Mouse (Mus musculus): ENCODE measurements at regions not wholly inside any gene's neighbourhood (a gene's known extent, or its start where the extent isn't known, plus 50 kb on each side); places are given as distances from the start of the nearest gene placed in this dataset.

GRCm38 (mm10) chr11:113093895-113094445 is 311.9 kb downstream of the Sox9 start:
- TF ChIP-seq E2F4 (IDR thresholded peaks at IDR 0.05; ENCODE audit: insufficient read depth) = no peak
- no peak for TF ChIP-seq TCF3 (IDR thresholded peaks at IDR 0.05; ENCODE audit: insufficient read length, low read depth)
- TF ChIP-seq POLR2AphosphoS2 (IDR thresholded peaks at IDR 0.05; ENCODE audit: insufficient read length, low read depth) = no peak
- TF ChIP-seq SRF (IDR thresholded peaks at IDR 0.05; ENCODE audit: control insufficient read depth, insufficient read length, low read depth) = no peak
- no peak for TF ChIP-seq REST (IDR thresholded peaks at IDR 0.05; ENCODE audit: insufficient read depth, insufficient read length)
- no peak for TF ChIP-seq MAX (IDR thresholded peaks at IDR 0.05; ENCODE audit: low read depth)
- TF ChIP-seq MYOD1 (IDR thresholded peaks at IDR 0.05; ENCODE audit: control insufficient read depth in 1 of 3, insufficient read length in 2 of 3, low read depth in 2 of 3) = no peak
- no peak for TF ChIP-seq TCF12 (IDR thresholded peaks at IDR 0.05; ENCODE audit: insufficient read depth, poor library complexity, severe bottlenecking)
- no peak for TF ChIP-seq POLR2A (IDR thresholded peaks at IDR 0.05; ENCODE audit: insufficient read length, low read depth)
- TF ChIP-seq USF1 (IDR thresholded peaks at IDR 0.05; ENCODE audit: low read depth) = no peak
- TF ChIP-seq MYOG (IDR thresholded peaks at IDR 0.05; ENCODE audit: control insufficient read depth in 1 of 3, insufficient read depth in 1 of 3, insufficient read length in 2 of 3, low read depth in 2 of 3) = no peak
- TF ChIP-seq CEBPB (IDR thresholded peaks at IDR 0.05; ENCODE audit: insufficient read depth, poor library complexity, severe bottlenecking) = no peak
- Histone ChIP-seq H3K4me3 (no peak overlapping the region), H3K27me3 (ENCODE audit: control insufficient read depth, insufficient read depth, insufficient read length) (no peaks in the 10 kb centered on the region), H3ac (ENCODE audit: control insufficient read depth, insufficient read length) (no peak overlapping the region), H3K79me2 (ENCODE audit: control insufficient read depth, insufficient read depth) (no peaks in the 10 kb centered on the region), H3K36me3 (ENCODE audit: control insufficient read depth, insufficient read depth) (no peaks in the 10 kb centered on the region), H3K4me2 (ENCODE audit: low read depth) (no peak overlapping the region)

- Histone ChIP-seq H3K4me3 (no peak overlapping the region), H3K36me3 (ENCODE audit: control insufficient read depth, insufficient read depth) (no peaks in the 10 kb centered on the region), H3K4me2 (ENCODE audit: low read depth) (no peak overlapping the region), H3K79me2 (ENCODE audit: control insufficient read depth, insufficient read depth) (no peaks in the 10 kb centered on the region), H3K27me3 (ENCODE audit: control insufficient read depth, insufficient read depth, insufficient read length) (no peaks in the 10 kb centered on the region), H3ac (ENCODE audit: control insufficient read depth, insufficient read length) (no peak overlapping the region)
- no peak for TF ChIP-seq TCF12 (IDR thresholded peaks at IDR 0.05; ENCODE audit: insufficient read depth, poor library complexity, severe bottlenecking)
- no peak for TF ChIP-seq CEBPB (IDR thresholded peaks at IDR 0.05; ENCODE audit: insufficient read depth, poor library complexity, severe bottlenecking)
- no peak for TF ChIP-seq MYOD1 (IDR thresholded peaks at IDR 0.05; ENCODE audit: control insufficient read depth in 1 of 3, insufficient read length in 2 of 3, low read depth in 2 of 3)
- no peak for TF ChIP-seq POLR2AphosphoS2 (IDR thresholded peaks at IDR 0.05; ENCODE audit: insufficient read length, low read depth)
- no peak for TF ChIP-seq REST (IDR thresholded peaks at IDR 0.05; ENCODE audit: insufficient read depth, insufficient read length)
- no peak for TF ChIP-seq POLR2A (IDR thresholded peaks at IDR 0.05; ENCODE audit: insufficient read length, low read depth)
- no peak for TF ChIP-seq E2F4 (IDR thresholded peaks at IDR 0.05; ENCODE audit: insufficient read depth)
- TF ChIP-seq USF1 (IDR thresholded peaks at IDR 0.05; ENCODE audit: low read depth) = no peak
- no peak for TF ChIP-seq TCF3 (IDR thresholded peaks at IDR 0.05; ENCODE audit: insufficient read length, low read depth)
- TF ChIP-seq MAX (IDR thresholded peaks at IDR 0.05; ENCODE audit: low read depth) = no peak
- no peak for TF ChIP-seq SRF (IDR thresholded peaks at IDR 0.05; ENCODE audit: control insufficient read depth, insufficient read length, low read depth)
- TF ChIP-seq MYOG (IDR thresholded peaks at IDR 0.05; ENCODE audit: control insufficient read depth in 1 of 3, insufficient read depth in 1 of 3, insufficient read length in 2 of 3, low read depth in 2 of 3) = no peak
Observed at GRCm38 (mm10) chr11:113095625-113096024, 313.6 kb downstream of the Sox9 start.

GRCm38 (mm10) chr11:113096209-113096608 is 314.2 kb downstream of the Sox9 start:
- Histone ChIP-seq H3K4me3 (no peak overlapping the region), H3K79me2 (ENCODE audit: control insufficient read depth, insufficient read depth) (no peaks in the 10 kb centered on the region), H3K36me3 (ENCODE audit: control insufficient read depth, insufficient read depth) (no peaks in the 10 kb centered on the region), H3K4me2 (ENCODE audit: low read depth) (no peak overlapping the region), H3K27me3 (ENCODE audit: control insufficient read depth, insufficient read depth, insufficient read length) (no peaks in the 10 kb centered on the region), H3ac (ENCODE audit: control insufficient read depth, insufficient read length) (no peak overlapping the region)
- TF ChIP-seq REST (IDR thresholded peaks at IDR 0.05; ENCODE audit: insufficient read depth, insufficient read length) (no peak), TCF3 (IDR thresholded peaks at IDR 0.05; ENCODE audit: insufficient read length, low read depth) (no peak), SRF (IDR thresholded peaks at IDR 0.05; ENCODE audit: control insufficient read depth, insufficient read length, low read depth) (no peak), USF1 (IDR thresholded peaks at IDR 0.05; ENCODE audit: low read depth) (no peak), MYOD1 (IDR thresholded peaks at IDR 0.05; ENCODE audit: control insufficient read depth in 1 of 3, insufficient read length in 2 of 3, low read depth in 2 of 3) (no peak), E2F4 (IDR thresholded peaks at IDR 0.05; ENCODE audit: insufficient read depth) (no peak), CEBPB (IDR thresholded peaks at IDR 0.05; ENCODE audit: insufficient read depth, poor library complexity, severe bottlenecking) (no peak), MAX (IDR thresholded peaks at IDR 0.05; ENCODE audit: low read depth) (no peak), POLR2A (IDR thresholded peaks at IDR 0.05; ENCODE audit: insufficient read length, low read depth) (no peak), POLR2AphosphoS2 (IDR thresholded peaks at IDR 0.05; ENCODE audit: insufficient read length, low read depth) (no peak), MYOG (IDR thresholded peaks at IDR 0.05; ENCODE audit: control insufficient read depth in 1 of 3, insufficient read depth in 1 of 3, insufficient read length in 2 of 3, low read depth in 2 of 3) (no peak)

- Histone ChIP-seq H3K27me3 (ENCODE audit: control insufficient read depth, insufficient read depth, insufficient read length) (no peaks in the 10 kb centered on the region), H3K4me2 (ENCODE audit: low read depth) (no peak overlapping the region), H3K79me2 (ENCODE audit: control insufficient read depth, insufficient read depth) (no peaks in the 10 kb centered on the region), H3K4me3 (no peak overlapping the region), H3K36me3 (ENCODE audit: control insufficient read depth, insufficient read depth) (no peaks in the 10 kb centered on the region), H3ac (ENCODE audit: control insufficient read depth, insufficient read length) (no peak overlapping the region)
- TF ChIP-seq MYOG (IDR thresholded peaks at IDR 0.05; ENCODE audit: control insufficient read depth in 1 of 3, insufficient read depth in 1 of 3, insufficient read length in 2 of 3, low read depth in 2 of 3) = no peak
- TF ChIP-seq REST (IDR thresholded peaks at IDR 0.05; ENCODE audit: insufficient read depth, insufficient read length) = no peak
- TF ChIP-seq POLR2AphosphoS2 (IDR thresholded peaks at IDR 0.05; ENCODE audit: insufficient read length, low read depth) = no peak
- no peak for TF ChIP-seq POLR2A (IDR thresholded peaks at IDR 0.05; ENCODE audit: insufficient read length, low read depth)
- TF ChIP-seq TCF12 (IDR thresholded peaks at IDR 0.05; ENCODE audit: insufficient read depth, poor library complexity, severe bottlenecking) = no peak
- no peak for TF ChIP-seq MYOD1 (IDR thresholded peaks at IDR 0.05; ENCODE audit: control insufficient read depth in 1 of 3, insufficient read length in 2 of 3, low read depth in 2 of 3)
- no peak for TF ChIP-seq CEBPB (IDR thresholded peaks at IDR 0.05; ENCODE audit: insufficient read depth, poor library complexity, severe bottlenecking)
Observed at GRCm38 (mm10) chr11:113098360-113098759, 316.3 kb downstream of the Sox9 start.

Data from myocyte (in vitro differentiated cells).